Mouse (Mus musculus) erythroblast, adult 5-6 weeks (primary cell): ENCODE data around the gene Gfy. TPM values are rescaled to one million over a fixed set of nuclear protein-coding genes. Genes with fewer than 3 reads are reported as not detected.
A peak's percentile ranks its signal among the peaks of the same experiment; 100 is the strongest.

Experiments
- ATAC-seq: replicated peaks from 2 replicates; pipeline ENCODE4 v1.8.0; 2016; ENCODE audit warnings: moderate number of reproducible peaks, mild to moderate bottlenecking, moderate TSS enrichment, inconsistent platforms; ENCODE audit not compliant: poor library complexity, low FRiP score, severe bottlenecking
- total RNA-seq, 2 experiments: library from RNA; stranded (forward) in 1 of 2; stranded (reverse) in 1 of 2; fragments of 150-400 nt in 1 of 2; fragments of 200-764, 138-1000 nt in 1 of 2; gene quantifications; 2 replicates each; pipeline versions ENCODE4 v1.2.3 to v1.2.4; 2015 to 2017; ENCODE audit warnings: low replicate concordance in 2 of 2

The Gfy gene
- total RNA-seq, 2 experiments from 2014 or later: not detected

- ATAC-seq: peak; percentile 44; the same call in 1 of the 2 replicates
These were observed 44.8 kb downstream of the Gfy start for GRCm38 (mm10) chr7:45134544-45135026.

GRCm38 (mm10) chr7:45133446-45134159 is 45.8 kb downstream of the Gfy start:
- no peak for ATAC-seq

- no peak for ATAC-seq
These were observed 47.5 kb downstream of the Gfy start for GRCm38 (mm10) chr7:45131850-45132249.

- ATAC-seq: no peak
These were observed 49.4 kb downstream of the Gfy start for GRCm38 (mm10) chr7:45129776-45130512.

GRCm38 (mm10) chr7:45129318-45129717 is 50.1 kb downstream of the Gfy start:
- peak; percentile 7; the same call in 1 of the 2 replicates for ATAC-seq

- peak; percentile 85 for ATAC-seq
These were observed 50.6 kb downstream of the Gfy start, which contains the start of gene Rpl13a for GRCm38 (mm10) chr7:45128624-45129246. TSS of gene Rpl13a (minus strand) at chr7:45128761.

GRCm38 (mm10) chr7:45127700-45128224 is 51.6 kb downstream of the Gfy start:
- no peak for ATAC-seq

GRCm38 (mm10) chr7:45126844-45127699 is 52.3 kb downstream of the Gfy start:
- ATAC-seq: no peak

Other genes starting within 250 kb of the Gfy start
Only the 30 nearest of the 34 such genes appear.
- gene Cpt1c, start 204.7 kb downstream of the Gfy start, total RNA-seq (2015; ENCODE audit: low replicate concordance): 0.19 and 1.5 TPM in 2 replicates
- 0.28 and 0.51 TPM in 2 replicates for gene Cpt1c, start 204.7 kb downstream of the Gfy start, total RNA-seq (2017; ENCODE audit: low replicate concordance)
- 21.7 and 73.4 TPM in 2 replicates for gene Prmt1, start 193.0 kb downstream of the Gfy start, total RNA-seq (2015; ENCODE audit: low replicate concordance)
- 9.2 and 30.6 TPM in 2 replicates for gene Prmt1, start 193.0 kb downstream of the Gfy start, total RNA-seq (2017; ENCODE audit: low replicate concordance)
- 15.5 and 24.2 TPM in 2 replicates for gene Irf3, start 181.9 kb downstream of the Gfy start, total RNA-seq (2015; ENCODE audit: low replicate concordance)
- 17.0 and 34.1 TPM in 2 replicates for gene Irf3, start 181.9 kb downstream of the Gfy start, total RNA-seq (2017; ENCODE audit: low replicate concordance)
- gene Bcl2l12, start 180.9 kb downstream of the Gfy start, total RNA-seq (2015; ENCODE audit: low replicate concordance): 2.9 and 9.6 TPM in 2 replicates
- 1.3 and 2.5 TPM in 2 replicates for gene Bcl2l12, start 180.9 kb downstream of the Gfy start, total RNA-seq (2017; ENCODE audit: low replicate concordance)
- gene Scaf1, start 163.2 kb downstream of the Gfy start, total RNA-seq (2015; ENCODE audit: low replicate concordance): 7.9 and 10.7 TPM in 2 replicates
- gene Scaf1, start 163.2 kb downstream of the Gfy start, total RNA-seq (2017; ENCODE audit: low replicate concordance): 9.8 and 10.0 TPM in 2 replicates
- 7.5 and 10.8 TPM in 2 replicates for gene Rras, start 161.6 kb downstream of the Gfy start, total RNA-seq (2015; ENCODE audit: low replicate concordance)
- 0.60 TPM in 1 of 2 replicates, not detected in the other for gene Rras, start 161.6 kb downstream of the Gfy start, total RNA-seq (2017; ENCODE audit: low replicate concordance)
- 3.3 and 6.1 TPM in 2 replicates for gene Prr12, start 126.7 kb downstream of the Gfy start, total RNA-seq (2015; ENCODE audit: low replicate concordance)
- gene Prr12, start 126.7 kb downstream of the Gfy start, total RNA-seq (2017; ENCODE audit: low replicate concordance): 0.60 and 0.70 TPM in 2 replicates
- 10.4 and 20.7 TPM in 2 replicates for gene Nosip, start 117.1 kb downstream of the Gfy start, total RNA-seq (2015; ENCODE audit: low replicate concordance)
- 15.5 and 22.2 TPM in 2 replicates for gene Nosip, start 117.1 kb downstream of the Gfy start, total RNA-seq (2017; ENCODE audit: low replicate concordance)
- 1.3 and 5.2 TPM in 2 replicates for gene Prrg2, start 116.9 kb downstream of the Gfy start, total RNA-seq (2015; ENCODE audit: low replicate concordance)
- gene Prrg2, start 116.9 kb downstream of the Gfy start, total RNA-seq (2017; ENCODE audit: low replicate concordance): 0.34 and 7.0 TPM in 2 replicates
- gene Rcn3, start 87.3 kb downstream of the Gfy start, total RNA-seq (2015; ENCODE audit: low replicate concordance): 1.3 and 2.5 TPM in 2 replicates
- gene Rcn3, start 87.3 kb downstream of the Gfy start, total RNA-seq (2017; ENCODE audit: low replicate concordance): 6.7 and 7.5 TPM in 2 replicates
- 2.5 and 7.3 TPM in 2 replicates for gene Fcgrt, start 75.7 kb downstream of the Gfy start, total RNA-seq (2015; ENCODE audit: low replicate concordance)
- gene Fcgrt, start 75.7 kb downstream of the Gfy start, total RNA-seq (2017; ENCODE audit: low replicate concordance): 10.3 and 11.4 TPM in 2 replicates
- 604 and 677 TPM in 2 replicates for gene Rps11, start 55.1 kb downstream of the Gfy start, total RNA-seq (2015; ENCODE audit: low replicate concordance)
- 233 and 238 TPM in 2 replicates for gene Rps11, start 55.1 kb downstream of the Gfy start, total RNA-seq (2017; ENCODE audit: low replicate concordance)
- 517 and 725 TPM in 2 replicates for gene Rpl13a, start 50.8 kb downstream of the Gfy start, total RNA-seq (2015; ENCODE audit: low replicate concordance)
- 475 and 688 TPM in 2 replicates for gene Rpl13a, start 50.8 kb downstream of the Gfy start, total RNA-seq (2017; ENCODE audit: low replicate concordance)
- not detected in 2 replicates for gene Gm45713, start 43.3 kb downstream of the Gfy start, total RNA-seq (2015; ENCODE audit: low replicate concordance)
- not detected in 2 replicates for gene Gm45713, start 43.3 kb downstream of the Gfy start, total RNA-seq (2017; ENCODE audit: low replicate concordance)
- gene Flt3l, start 43.1 kb downstream of the Gfy start, total RNA-seq (2015; ENCODE audit: low replicate concordance): 1.3 and 3.8 TPM in 2 replicates
- 2.6 and 3.6 TPM in 2 replicates for gene Flt3l, start 43.1 kb downstream of the Gfy start, total RNA-seq (2017; ENCODE audit: low replicate concordance)
- gene Pih1d1, start 25.3 kb downstream of the Gfy start, total RNA-seq (2015; ENCODE audit: low replicate concordance): 33.4 and 59.6 TPM in 2 replicates
- gene Pih1d1, start 25.3 kb downstream of the Gfy start, total RNA-seq (2017; ENCODE audit: low replicate concordance): 2.7 and 15.8 TPM in 2 replicates
- 10.2 and 12.7 TPM in 2 replicates for gene Aldh16a1, start 25.0 kb downstream of the Gfy start, total RNA-seq (2015; ENCODE audit: low replicate concordance)
- gene Aldh16a1, start 25.0 kb downstream of the Gfy start, total RNA-seq (2017; ENCODE audit: low replicate concordance): 6.3 and 10.3 TPM in 2 replicates
- not detected in 2 replicates for gene Slc17a7, start 15.6 kb downstream of the Gfy start, total RNA-seq (2015; ENCODE audit: low replicate concordance)
- 0.28 TPM in 1 of 2 replicates, not detected in the other for gene Slc17a7, start 15.6 kb downstream of the Gfy start, total RNA-seq (2017; ENCODE audit: low replicate concordance)
- not detected in 2 replicates for gene Pth2, start 1.4 kb upstream of the Gfy start, total RNA-seq (2015; ENCODE audit: low replicate concordance)
- gene Pth2, start 1.4 kb upstream of the Gfy start, total RNA-seq (2017; ENCODE audit: low replicate concordance): not detected in 2 replicates
- gene Ccdc155, start 25.3 kb upstream of the Gfy start, total RNA-seq (2015; ENCODE audit: low replicate concordance): not detected in 2 replicates
- not detected in 2 replicates for gene Ccdc155, start 25.3 kb upstream of the Gfy start, total RNA-seq (2017; ENCODE audit: low replicate concordance)
- gene Dkkl1, start 32.6 kb upstream of the Gfy start, total RNA-seq (2015; ENCODE audit: low replicate concordance): 6.3 and 20.8 TPM in 2 replicates
- gene Dkkl1, start 32.6 kb upstream of the Gfy start, total RNA-seq (2017; ENCODE audit: low replicate concordance): 0.56 TPM in 1 of 2 replicates, not detected in the other
- gene Tead2, start 36.2 kb upstream of the Gfy start, total RNA-seq (2015; ENCODE audit: low replicate concordance): not detected in 2 replicates
- 0.42 and 0.51 TPM in 2 replicates for gene Tead2, start 36.2 kb upstream of the Gfy start, total RNA-seq (2017; ENCODE audit: low replicate concordance)
- gene Cd37, start 59.5 kb upstream of the Gfy start, total RNA-seq (2015; ENCODE audit: low replicate concordance): 38.9 and 50.1 TPM in 2 replicates
- 18.7 and 20.7 TPM in 2 replicates for gene Cd37, start 59.5 kb upstream of the Gfy start, total RNA-seq (2017; ENCODE audit: low replicate concordance)
- not detected in 2 replicates for gene Slc6a16, start 61.5 kb upstream of the Gfy start, total RNA-seq (2015; ENCODE audit: low replicate concordance)
- gene Slc6a16, start 61.5 kb upstream of the Gfy start, total RNA-seq (2017; ENCODE audit: low replicate concordance): not detected in 2 replicates
- not detected in 2 replicates for gene Slc6a21, start 97.9 kb upstream of the Gfy start, total RNA-seq (2015; ENCODE audit: low replicate concordance)
- not detected in 2 replicates for gene Slc6a21, start 97.9 kb upstream of the Gfy start, total RNA-seq (2017; ENCODE audit: low replicate concordance)
- 0.42 TPM in 1 of 2 replicates, not detected in the other for gene Trpm4, start 154.2 kb upstream of the Gfy start, total RNA-seq (2015; ENCODE audit: low replicate concordance)
- not detected in 2 replicates for gene Trpm4, start 154.2 kb upstream of the Gfy start, total RNA-seq (2017; ENCODE audit: low replicate concordance)
- gene Hrc, start 155.7 kb upstream of the Gfy start, total RNA-seq (2015; ENCODE audit: low replicate concordance): not detected in 2 replicates
- not detected in 2 replicates for gene Hrc, start 155.7 kb upstream of the Gfy start, total RNA-seq (2017; ENCODE audit: low replicate concordance)
- 1.9 TPM in 1 of 2 replicates, not detected in the other for gene Ppfia3, start 187.4 kb upstream of the Gfy start, total RNA-seq (2015; ENCODE audit: low replicate concordance)
- gene Ppfia3, start 187.4 kb upstream of the Gfy start, total RNA-seq (2017; ENCODE audit: low replicate concordance): 0.26 TPM in 1 of 2 replicates, not detected in the other
- 1.5 TPM in 1 of 2 replicates, not detected in the other for gene Lin7b, start 191.0 kb upstream of the Gfy start, total RNA-seq (2015; ENCODE audit: low replicate concordance)
- gene Lin7b, start 191.0 kb upstream of the Gfy start, total RNA-seq (2017; ENCODE audit: low replicate concordance): 5.4 TPM in 1 of 2 replicates, not detected in the other
- 50.5 and 70.2 TPM in 2 replicates for gene Snrnp70, start 216.2 kb upstream of the Gfy start, total RNA-seq (2015; ENCODE audit: low replicate concordance)
- 169 and 259 TPM in 2 replicates for gene Snrnp70, start 216.2 kb upstream of the Gfy start, total RNA-seq (2017; ENCODE audit: low replicate concordance)